Mouse (Mus musculus): ENCODE results near the gene Rpa2.

DNA sequence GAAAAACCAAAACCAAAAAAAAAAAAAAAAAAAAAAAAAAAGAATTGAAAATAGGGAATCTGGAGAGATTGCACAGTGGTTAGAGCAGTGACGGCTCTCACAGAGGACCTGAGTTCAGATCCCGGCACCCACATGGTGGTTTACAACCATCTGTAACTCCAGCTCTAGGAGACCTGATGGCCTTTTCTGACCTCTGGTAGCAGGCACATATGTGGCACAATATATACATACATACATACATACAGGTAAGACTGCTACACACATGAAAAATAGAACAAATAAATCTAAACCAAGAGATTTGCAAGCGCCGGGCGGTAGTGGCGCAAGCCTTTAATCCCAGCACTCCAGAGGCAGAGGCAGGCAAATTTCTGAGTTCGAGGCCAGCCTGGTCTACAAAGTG is 35.7 kb downstream of the Rpa2 start:
- TF ChIP-seq POLR2A (IDR thresholded peaks at IDR 0.05; ENCODE audit: borderline replicate concordance, extremely low read depth, insufficient read depth, insufficient read length, poor library complexity, severe bottlenecking) (no peak), CTCF (IDR thresholded peaks at IDR 0.05; ENCODE audit: borderline replicate concordance, extremely low read depth, insufficient read depth, insufficient read length) (no peak)
